Mouse (Mus musculus): Measurements from ENCODE around the gene Olfr1378. TPM values are rescaled to one million over a fixed set of nuclear protein-coding genes. Genes with fewer than 3 reads are reported as not detected.

Olfr1378 gene
- polyA plus RNA-seq, 1 experiment from 2014 or later: not detected

DNA sequence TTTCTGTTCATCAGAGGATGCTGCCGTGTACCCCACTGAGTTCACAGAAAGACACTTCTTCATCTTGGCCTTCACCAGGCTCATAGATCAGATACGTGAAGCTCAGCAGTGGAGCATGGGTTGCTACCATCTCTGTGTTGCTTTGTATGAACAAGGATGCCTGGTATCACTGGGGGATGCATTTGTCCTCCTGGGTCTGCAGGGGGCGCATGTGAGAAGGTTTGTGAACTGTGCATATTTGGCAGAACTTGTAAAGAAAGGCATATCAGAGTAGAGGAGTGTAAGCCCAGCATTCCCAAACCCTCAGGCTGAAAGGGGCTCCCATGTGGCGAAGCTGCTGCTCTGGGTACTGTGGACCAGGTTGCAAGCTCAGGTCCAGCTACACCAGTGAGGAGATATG is 10.9 kb downstream of the Olfr1378 start:
- no peak overlapping the region for H3K27ac ChIP-seq
- no peaks in the 10 kb centered on the region for H3K9me3 ChIP-seq
- no peak for ATAC-seq (ENCODE audit: low FRiP score)
- H3K9ac ChIP-seq: no peak overlapping the region
- WGBS: 68% methylated on average over 4 of the region's 4 CpGs
- H3K27me3 ChIP-seq: no peaks in the 10 kb centered on the region
- no peaks in the 10 kb centered on the region for H3K36me3 ChIP-seq (replicated peaks)
- no peaks in the 10 kb centered on the region for H3K4me1 ChIP-seq
- H3K4me3 ChIP-seq (replicated peaks): no peak overlapping the region
- no peak overlapping the region for H3K4me2 ChIP-seq

- no peak for ATAC-seq (ENCODE audit: low FRiP score)
- WGBS: 64% methylated on average over 5 of the region's 5 CpGs
- H3K27me3 ChIP-seq: no peaks in the 10 kb centered on the region
Measured at GRCm38 (mm10) chr11:50981667-50982066, 15.3 kb downstream of the Olfr1378 start, which contains the start of gene Olfr1377. Gene Olfr1377, plus strand, starts transcription at chr11:50981967.

DNA sequence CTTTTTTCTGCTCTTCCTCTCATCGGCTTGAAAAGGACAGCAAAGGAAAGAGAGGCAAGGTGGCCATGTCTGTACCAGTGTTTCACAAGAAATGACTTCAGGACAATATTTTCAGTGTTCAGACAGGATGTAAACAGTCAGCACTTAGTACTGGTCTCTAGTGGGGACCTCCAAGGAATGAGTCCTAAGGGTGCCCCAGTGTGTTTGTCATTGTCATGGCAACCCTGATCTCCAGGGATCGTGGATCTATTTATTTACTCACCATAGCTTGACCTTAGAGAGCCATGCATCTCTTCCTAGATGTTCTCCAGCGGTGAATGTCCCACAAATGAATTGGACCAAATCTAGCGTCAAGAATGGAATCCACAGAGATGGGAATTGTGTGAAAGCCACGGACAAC is 37.0 kb downstream of the Olfr1378 start, which contains the start of gene Olfr51:
TSS of gene Olfr51 (plus strand) at position 301 of the 400 bp plus-strand sequence.
- Histone ChIP-seq H3K36me3 (replicated peaks) (no peaks in the 10 kb centered on the region), H3K27me3 (no peaks in the 10 kb centered on the region; the same call in 1 of the 2 replicates), H3K27ac (no peak within 1 kb of the TSS), H3K4me3 (replicated peaks) (no peak within 1 kb of the TSS), H3K9ac (no peak within 1 kb of the TSS), H3K4me2 (no peak within 1 kb of the TSS), H3K4me1 (no peaks in the 10 kb centered on the region), H3K9me3 (no peaks in the 10 kb centered on the region)
- no peak for ATAC-seq (ENCODE audit: low FRiP score)
- WGBS: 87% methylated on average over 5 of the region's 5 CpGs

More at GRCm38 (mm10) chr11:50981667-50982066, 15.3 kb downstream of the Olfr1378 start, which contains the start of gene Olfr1377:
- no peak within 1 kb of the TSS for H3K27ac ChIP-seq
- no peaks in the 10 kb centered on the region for H3K9me3 ChIP-seq
- H3K4me1 ChIP-seq: no peaks in the 10 kb centered on the region
- no peak within 1 kb of the TSS for H3K4me3 ChIP-seq (replicated peaks)
- H3K36me3 ChIP-seq (replicated peaks): no peaks in the 10 kb centered on the region
- no peak within 1 kb of the TSS for H3K4me2 ChIP-seq
- H3K9ac ChIP-seq: no peak within 1 kb of the TSS

GRCm38 (mm10) chr11:51011821-51012220 is 45.5 kb downstream of the Olfr1378 start:
- no peak for ATAC-seq (ENCODE audit: low FRiP score)
- Histone ChIP-seq H3K27me3 (no peaks in the 10 kb centered on the region), H3K36me3 (replicated peaks) (no peaks in the 10 kb centered on the region), H3K9ac (no peak overlapping the region), H3K27ac (no peak overlapping the region), H3K4me1 (no peaks in the 10 kb centered on the region), H3K4me3 (replicated peaks) (no peak overlapping the region), H3K9me3 (no peaks in the 10 kb centered on the region), H3K4me2 (no peak overlapping the region)
- WGBS: 85% methylated on average over 5 of the region's 5 CpGs

DNA sequence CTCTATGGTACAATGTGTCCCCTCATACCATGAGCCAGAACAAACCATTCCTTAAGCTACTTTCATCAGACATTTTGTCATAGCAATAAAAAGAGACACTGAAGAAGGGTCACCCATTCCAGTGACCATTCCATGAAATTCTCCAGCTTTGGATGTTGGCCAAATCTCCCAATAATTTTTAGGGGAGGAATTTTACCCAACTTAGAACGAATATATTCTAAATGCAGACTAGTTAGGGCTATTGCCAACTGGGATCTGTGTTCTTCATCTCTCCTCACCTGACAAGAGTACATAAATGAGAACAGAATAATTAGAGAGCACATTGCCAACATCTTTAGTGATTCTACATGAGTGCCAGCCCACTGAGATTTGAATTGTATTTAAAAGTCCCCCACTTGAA is 47.6 kb downstream of the Olfr1378 start, which contains the start of gene Olfr54:
TSS of gene Olfr54 (plus strand) at position 301 of the 400 bp plus-strand sequence.
- no peaks in the 10 kb centered on the region for H3K27me3 ChIP-seq
- WGBS: 68% methylated on average over 1 of the region's 1 CpGs
- no peak within 1 kb of the TSS for H3K4me2 ChIP-seq
- no peaks in the 10 kb centered on the region for H3K4me1 ChIP-seq
- no peak for ATAC-seq (ENCODE audit: low FRiP score)
- no peak within 1 kb of the TSS for H3K27ac ChIP-seq
- no peaks in the 10 kb centered on the region for H3K36me3 ChIP-seq (replicated peaks)
- H3K4me3 ChIP-seq (replicated peaks): no peak within 1 kb of the TSS
- H3K9me3 ChIP-seq: no peaks in the 10 kb centered on the region
- H3K9ac ChIP-seq: no peak within 1 kb of the TSS

DNA sequence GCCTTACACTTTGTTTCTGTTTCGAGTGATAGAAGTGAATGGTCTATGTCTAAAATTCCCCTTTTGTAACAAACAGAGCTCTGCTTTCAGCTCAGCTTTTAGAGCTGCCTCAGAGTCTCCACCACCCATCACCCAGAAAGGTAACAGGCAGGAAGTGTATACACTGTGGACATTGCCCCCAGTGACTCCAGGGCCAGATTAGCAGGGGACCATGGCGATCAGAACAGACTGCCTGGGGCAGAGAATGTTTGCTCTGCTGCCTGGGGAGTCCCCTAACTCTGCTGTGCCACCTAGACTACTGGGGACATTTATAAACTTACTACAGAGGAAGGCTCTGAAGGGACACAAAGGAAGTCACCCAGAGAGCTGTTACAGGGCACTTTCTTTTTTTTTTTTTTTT is 50.0 kb downstream of the Olfr1378 start:
- ATAC-seq (ENCODE audit: low FRiP score): no peak
- no peak overlapping the region for H3K9ac ChIP-seq
- no peak overlapping the region for H3K4me3 ChIP-seq (replicated peaks)

More for the DNA sequence above, 50.0 kb downstream of the Olfr1378 start:
- no peaks in the 10 kb centered on the region for H3K4me1 ChIP-seq
- no peaks in the 10 kb centered on the region for H3K36me3 ChIP-seq (replicated peaks)
- no peak overlapping the region for H3K27ac ChIP-seq
- H3K27me3 ChIP-seq: no peaks in the 10 kb centered on the region
- no peak overlapping the region for H3K4me2 ChIP-seq
- H3K9me3 ChIP-seq: no peaks in the 10 kb centered on the region
- WGBS: 48% methylated on average over 2 of the region's 2 CpGs

Other genes starting within 250 kb of the Olfr1378 start
- 49.6 and 55.9 TPM in 2 replicates for gene Zfp354c, start 138.8 kb upstream of the Olfr1378 start, polyA plus RNA-seq (2016; fragmentation: Nextera tagmentation; extraction: Ambion mirVana)
- 1.3 TPM in 2 replicates for gene Zfp879, start 125.0 kb upstream of the Olfr1378 start, polyA plus RNA-seq (2016; fragmentation: Nextera tagmentation; extraction: Ambion mirVana)
- gene Grm6, start 115.8 kb upstream of the Olfr1378 start, polyA plus RNA-seq (2016; fragmentation: Nextera tagmentation; extraction: Ambion mirVana): not detected in 2 replicates
- 14.8 and 15.8 TPM in 2 replicates for gene Zfp454, start 78.9 kb upstream of the Olfr1378 start, polyA plus RNA-seq (2016; fragmentation: Nextera tagmentation; extraction: Ambion mirVana)
- gene Zfp2, start 50.4 kb upstream of the Olfr1378 start, polyA plus RNA-seq (2016; fragmentation: Nextera tagmentation; extraction: Ambion mirVana): 34.8 and 42.0 TPM in 2 replicates
- gene Zfp354b, start 34.9 kb upstream of the Olfr1378 start, polyA plus RNA-seq (2016; fragmentation: Nextera tagmentation; extraction: Ambion mirVana): 1.7 and 2.2 TPM in 2 replicates
- not detected in 2 replicates for gene 4933414I15Rik, start 22.8 kb upstream of the Olfr1378 start, polyA plus RNA-seq (2016; fragmentation: Nextera tagmentation; extraction: Ambion mirVana)
- not detected in 2 replicates for gene Prop1, start 12.8 kb upstream of the Olfr1378 start, polyA plus RNA-seq (2016; fragmentation: Nextera tagmentation; extraction: Ambion mirVana)
- 0.09 TPM in 1 of 2 replicates, not detected in the other for gene Olfr1377, start 15.4 kb downstream of the Olfr1378 start, polyA plus RNA-seq (2016; fragmentation: Nextera tagmentation; extraction: Ambion mirVana)
- not detected in 2 replicates for gene Olfr51, start 37.1 kb downstream of the Olfr1378 start, polyA plus RNA-seq (2016; fragmentation: Nextera tagmentation; extraction: Ambion mirVana)
- not detected in 2 replicates for gene Olfr54, start 47.7 kb downstream of the Olfr1378 start, polyA plus RNA-seq (2016; fragmentation: Nextera tagmentation; extraction: Ambion mirVana)
- gene Olfr1375, start 81.6 kb downstream of the Olfr1378 start, polyA plus RNA-seq (2016; fragmentation: Nextera tagmentation; extraction: Ambion mirVana): not detected in 2 replicates
- gene Zfp354a, start 92.7 kb downstream of the Olfr1378 start, polyA plus RNA-seq (2016; fragmentation: Nextera tagmentation; extraction: Ambion mirVana): 8.7 and 9.5 TPM in 2 replicates

Data from forebrain, embryonic 12.5 days (tissue).